Mouse (Mus musculus) CD4-positive naive resting alpha-beta T cell, adult 57 days (primary cell): ENCODE results near the gene Nkain1. TPM values are rescaled to one million over a fixed set of nuclear protein-coding genes. Genes with fewer than 3 reads are reported as not detected.

Source experiments
- total RNA-seq: library from RNA; stranded (reverse); gene quantifications from one replicate; pipeline ENCODE4 v1.2.4, GENCODE M21; 2023

Gene Nkain1
- not detected for total RNA-seq

GRCm38 (mm10) chr4:130574048-130574413 is at the start of gene Nkain1:
Nkain1 (minus strand) TSS chr4:130574173.

Other genes with a start within 250 kb of the Nkain1 start
- gene Zcchc17, start 214.2 kb downstream of the Nkain1 start, total RNA-seq: 29.0 TPM
- 68.7 TPM for gene Snrnp40, start 214.0 kb downstream of the Nkain1 start, total RNA-seq
- gene Pum1, start 89.1 kb upstream of the Nkain1 start, total RNA-seq: 154 TPM
- gene Sdc3, start 218.4 kb upstream of the Nkain1 start, total RNA-seq: 5.6 TPM